ENCODE assay signal across 8 mouse cellular contexts in the genomic region with DNA sequence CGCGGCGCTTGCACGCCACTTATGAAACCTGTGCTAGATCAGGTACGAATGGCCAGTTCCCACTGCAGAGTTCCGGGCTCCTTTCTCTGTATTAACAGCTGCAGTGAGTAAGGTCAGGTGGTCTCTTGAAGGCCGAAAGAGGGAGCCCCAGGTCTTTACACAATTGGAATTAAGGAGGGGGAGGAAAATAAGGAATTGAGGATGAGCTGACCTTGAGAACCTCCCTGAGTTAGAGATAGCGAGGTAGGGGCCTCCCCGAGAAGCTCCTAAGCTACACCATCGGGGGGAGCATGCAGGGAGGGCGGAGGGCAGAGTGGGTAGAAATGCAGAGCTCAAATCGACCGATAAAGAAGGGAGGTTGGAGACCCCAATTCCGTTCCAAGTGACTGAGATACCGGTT. TPM values are rescaled to one million over a fixed set of nuclear protein-coding genes. Genes with fewer than 3 reads are reported as not detected.
DNase-seq lines count a peak whose midpoint lies in the region; ATAC-seq and TF ChIP-seq lines count a peak whose summit lies in the region.

No protein-coding gene starts in this region.

- H3K27ac ChIP-seq in intestine, embryonic 15.5 days: peak overlapping the region; percentile 86
- H3K27ac ChIP-seq in midbrain, postnatal 0 days (ENCODE audit: low read depth, low read length): peak overlapping the region; percentile 75

- H3K4me3 ChIP-seq in intestine, embryonic 15.5 days (replicated peaks): peak overlapping the region; percentile 68
- H3K4me3 ChIP-seq in midbrain, postnatal 0 days (ENCODE audit: low read depth, low read length): peak overlapping the region; percentile 67

- H3K9me3 ChIP-seq in intestine, embryonic 15.5 days: no peaks in the 10 kb centered on the region
- no peaks in the 10 kb centered on the region for H3K9me3 ChIP-seq in midbrain, postnatal 0 days (ENCODE audit: low read length)

- peak; percentile 44 for TF ChIP-seq CTCF in midbrain, postnatal 0 days (IDR thresholded peaks at IDR 0.05)

- H3K36me3 ChIP-seq in intestine, embryonic 15.5 days: no peaks in the 10 kb centered on the region
- H3K36me3 ChIP-seq in midbrain, postnatal 0 days (ENCODE audit: insufficient read depth, low read length): no peaks in the 10 kb centered on the region

- peak overlapping the region; percentile 59 for H3K9ac ChIP-seq in intestine, embryonic 15.5 days
- peak overlapping the region; percentile 68 for H3K9ac ChIP-seq in midbrain, postnatal 0 days (replicated peaks; ENCODE audit: low read length, poor library complexity, severe bottlenecking)

- DNase-seq in frontal cortex, postnatal 10 days (ENCODE audit: low spot score in 2 of 2): no peak
- peak; percentile 16 for DNase-seq in thymus, postnatal 4 days
- DNase-seq in thymus, adult 18-20 months: no peak
- DNase-seq in midbrain, postnatal 0 days (ENCODE audit: low spot score): peak; percentile 59
- DNase-seq in thymus, postnatal 36 days: no peak
- DNase-seq in left cerebral cortex, adult 9 months (ENCODE audit: low spot score in 2 of 2): no peak

- ATAC-seq in frontal cortex, adult (ENCODE audit: low TSS enrichment): peak; percentile 14
- peak; percentile 47 for ATAC-seq in intestine, embryonic 15.5 days
- ATAC-seq in midbrain, postnatal 0 days (ENCODE audit: low FRiP score): peak; percentile 52

- H3K4me2 ChIP-seq in intestine, embryonic 15.5 days (replicated peaks): peak overlapping the region; percentile 85
- peak overlapping the region; percentile 84 for H3K4me2 ChIP-seq in midbrain, postnatal 0 days (ENCODE audit: low read depth, low read length, poor library complexity, severe bottlenecking)

- H3K27me3 ChIP-seq in intestine, embryonic 15.5 days (replicated peaks): no peaks in the 10 kb centered on the region
- no peaks in the 10 kb centered on the region; the same call in 1 of the 2 replicates for H3K27me3 ChIP-seq in midbrain, postnatal 0 days (ENCODE audit: insufficient read depth, low read length)

- H3K4me1 ChIP-seq in intestine, embryonic 15.5 days (replicated peaks): peaks cover 7% of the 10 kb centered on the region; the same call in 1 of the 2 replicates
- no peaks in the 10 kb centered on the region for H3K4me1 ChIP-seq in midbrain, postnatal 0 days (ENCODE audit: insufficient read depth, low read length)

- under 1% methylated on average over 15 of the region's 15 CpGs for WGBS in intestine, embryonic 15.5 days
- 1% methylated on average over 15 of the region's 15 CpGs for WGBS in midbrain, postnatal 0 days

RNA-seq across cellular contexts. Expression of gene Mgst3, which starts 0.4 kb away (rescaled TPM):
- polyA plus RNA-seq in intestine, embryonic 15.5 days (2015; fragmentation: Nextera tagmentation; extraction: Ambion mirVana): 247 and 298 TPM in 2 replicates
- 221 and 246 TPM in 2 replicates for total RNA-seq in midbrain, postnatal 0 days (2014; rRNA removed)
- polyA plus RNA-seq in midbrain, postnatal 0 days (2015; fragmentation: Nextera tagmentation; extraction: Ambion mirVana): 240 and 311 TPM in 2 replicates

RNA-seq across cellular contexts. Expression of gene Aldh9a1, which starts 43.5 kb away (rescaled TPM):
- 133 and 156 TPM in 2 replicates for polyA plus RNA-seq in intestine, embryonic 15.5 days (2015; fragmentation: Nextera tagmentation; extraction: Ambion mirVana)
- total RNA-seq in midbrain, postnatal 0 days (2014; rRNA removed): 11.4 and 12.3 TPM in 2 replicates
- polyA plus RNA-seq in midbrain, postnatal 0 days (2015; fragmentation: Nextera tagmentation; extraction: Ambion mirVana): 40.1 and 41.5 TPM in 2 replicates

Comparison
In these comparisons a context has a peak if more than half of its experiments do, and no peak if none do; other contexts are left out.
1. DNase-seq: peak in thymus, postnatal 4 days (single experiment) and midbrain, postnatal 0 days (single experiment); none in frontal cortex, postnatal 10 days (0 of 2), thymus, adult 18-20 months (0 of 2), thymus, postnatal 36 days (0 of 2) and left cerebral cortex, adult 9 months (0 of 2).
2. Peak in every context shown above with its lines, with median percentiles within 50 percentile points of each other: ATAC-seq.